ENCODE assay signal across 8 mouse cellular contexts in genomic region chr2:122631226-122631801, GRCm38 (mm10). TPM values are rescaled to one million over a fixed set of nuclear protein-coding genes. Genes with fewer than 3 reads are reported as not detected.
DNase-seq lines count a peak whose midpoint lies in the region; ATAC-seq and TF ChIP-seq lines count a peak whose summit lies in the region.

No protein-coding gene starts in this region.

- WGBS in forebrain, embryonic 14.5 days, result under 1% methylated on average over 49 of the region's 53 CpGs
- whole genome bisulfite sequencing in hindbrain, embryonic 14.5 days, result under 1% methylated on average over 53 of the region's 53 CpGs
- WGBS in liver, adult 2 months, result 1% methylated on average over 53 of the region's 53 CpGs
- whole genome bisulfite sequencing in midbrain, postnatal 0 days, result under 1% methylated on average over 51 of the region's 53 CpGs

- peak; percentile 54; the same call in 1 of the 2 replicates for ATAC-seq in forebrain, embryonic 14.5 days
- ATAC-seq in hindbrain, embryonic 14.5 days (ENCODE audit: low FRiP score), result peak; percentile 25
- peak; percentile 36 for ATAC-seq in midbrain, postnatal 0 days (ENCODE audit: low FRiP score)

- peaks cover 4% of the 10 kb centered on the region; the same call in 1 of the 2 replicates for H3K79me2 ChIP-seq in liver, adult 2 months (ENCODE audit: control insufficient read depth, insufficient read depth, low read length)

- H3K4me3 ChIP-seq in forebrain, embryonic 14.5 days (ENCODE audit: low read depth, low read length), result peak overlapping the region; percentile 99
- H3K4me3 ChIP-seq in hindbrain, embryonic 14.5 days (replicated peaks; ENCODE audit: low read length), result peak overlapping the region; percentile 100
- peak overlapping the region; percentile 92 for H3K4me3 ChIP-seq in liver, adult 2 months (ENCODE audit: insufficient read depth, low read depth, low read length)
- H3K4me3 ChIP-seq in midbrain, postnatal 0 days (ENCODE audit: low read depth, low read length), result peak overlapping the region; percentile 99

- H3K27me3 ChIP-seq in forebrain, embryonic 14.5 days (replicated peaks; ENCODE audit: control insufficient read depth, insufficient read depth, low read length), result no peaks in the 10 kb centered on the region
- no peaks in the 10 kb centered on the region for H3K27me3 ChIP-seq in hindbrain, embryonic 14.5 days (ENCODE audit: control insufficient read depth, insufficient read depth, low read length)
- no peaks in the 10 kb centered on the region for H3K27me3 ChIP-seq in liver, adult 2 months (ENCODE audit: control insufficient read depth, insufficient read depth, low read length)
- no peaks in the 10 kb centered on the region for H3K27me3 ChIP-seq in midbrain, postnatal 0 days (ENCODE audit: insufficient read depth, low read length)

- H3K27ac ChIP-seq in forebrain, embryonic 14.5 days (ENCODE audit: low read depth, low read length), result 0 out of 2 replicates have a peak overlapping the region, but pooled peaks have one; percentile 75
- H3K27ac ChIP-seq in hindbrain, embryonic 14.5 days, result peak overlapping the region; percentile 86; the same call in 1 of the 2 replicates
- no peak overlapping the region for H3K27ac ChIP-seq in liver, adult 2 months (replicated peaks; ENCODE audit: insufficient read depth, low read depth, low read length)
- peak overlapping the region; percentile 87 for H3K27ac ChIP-seq in midbrain, postnatal 0 days (ENCODE audit: low read depth, low read length)

- peaks cover 13% of the 10 kb centered on the region for H3K4me1 ChIP-seq in forebrain, embryonic 14.5 days (ENCODE audit: control insufficient read depth, insufficient read depth, low read length)
- H3K4me1 ChIP-seq in hindbrain, embryonic 14.5 days (replicated peaks; ENCODE audit: control insufficient read depth, insufficient read depth, low read length), result peaks cover 14% of the 10 kb centered on the region
- peaks cover 4% of the 10 kb centered on the region; the same call in 1 of the 2 replicates for H3K4me1 ChIP-seq in liver, adult 2 months (ENCODE audit: control insufficient read depth, insufficient read depth, low read length)
- 0 out of 2 replicates have a peak, but pooled peaks cover 2% of the 10 kb centered on the region for H3K4me1 ChIP-seq in midbrain, postnatal 0 days (ENCODE audit: insufficient read depth, low read length)

- TF ChIP-seq POLR2A in liver, adult 2 months (IDR thresholded peaks at IDR 0.05; ENCODE audit: extremely low read depth, insufficient read depth, low read length), result no peak

- H3K36me3 ChIP-seq in forebrain, embryonic 14.5 days (ENCODE audit: control insufficient read depth, insufficient read depth, low read length), result peaks cover 22% of the 10 kb centered on the region
- peaks cover 22% of the 10 kb centered on the region for H3K36me3 ChIP-seq in hindbrain, embryonic 14.5 days (replicated peaks; ENCODE audit: control insufficient read depth, insufficient read depth)
- peaks cover 8% of the 10 kb centered on the region; the same call in 1 of the 2 replicates for H3K36me3 ChIP-seq in liver, adult 2 months (ENCODE audit: control insufficient read depth, insufficient read depth, low read length)
- peaks cover 13% of the 10 kb centered on the region; the same call in 1 of the 2 replicates for H3K36me3 ChIP-seq in midbrain, postnatal 0 days (ENCODE audit: insufficient read depth, low read length)

- TF ChIP-seq CTCF in liver, adult 2 months (IDR thresholded peaks at IDR 0.05; ENCODE audit: low read depth, low read length), result peak; percentile 28
- TF ChIP-seq CTCF in midbrain, postnatal 0 days (IDR thresholded peaks at IDR 0.05), result peak; percentile 32; the same call in 1 of the 2 replicates

- no peaks in the 10 kb centered on the region for H3K9me3 ChIP-seq in forebrain, embryonic 14.5 days (replicated peaks; ENCODE audit: control insufficient read depth, low read length)
- no peaks in the 10 kb centered on the region for H3K9me3 ChIP-seq in hindbrain, embryonic 14.5 days (ENCODE audit: control insufficient read depth, low read length)
- no peaks in the 10 kb centered on the region for H3K9me3 ChIP-seq in midbrain, postnatal 0 days (ENCODE audit: low read length)

- peak overlapping the region; percentile 94 for H3K9ac ChIP-seq in forebrain, embryonic 14.5 days (ENCODE audit: low read length)
- H3K9ac ChIP-seq in hindbrain, embryonic 14.5 days, result peak overlapping the region; percentile 97
- peak overlapping the region; percentile 94 for H3K9ac ChIP-seq in liver, adult 2 months (ENCODE audit: low read depth, low read length)
- peak overlapping the region; percentile 89 for H3K9ac ChIP-seq in midbrain, postnatal 0 days (replicated peaks; ENCODE audit: low read length, poor library complexity, severe bottlenecking)

- DNase-seq in ovary, postnatal 14 days (ENCODE audit: low spot score), result peak; percentile 41
- DNase-seq in ovary, adult 18-20 months (ENCODE audit: low spot score), result no peak
- peak; percentile 21 for DNase-seq in c-Kit-positive CD71-positive TER-119-positive erythroid progenitor cells, embryonic 14.5 days (ENCODE audit: low spot score)
- peak; percentile 20 for DNase-seq in forebrain, embryonic 14.5 days (ENCODE audit: low spot score)
- no peak for DNase-seq in hindbrain, embryonic 14.5 days (ENCODE audit: low spot score)
- peak; percentile 55 for DNase-seq in liver, adult 2 months (ENCODE audit: extremely low read depth, low read depth, low spot score)
- peak; percentile 40 for DNase-seq in midbrain, postnatal 0 days (ENCODE audit: low spot score)
- DNase-seq in urinary bladder, postnatal 25 days (ENCODE audit: low spot score), result peak; percentile 57

- peak overlapping the region; percentile 95 for H3K4me2 ChIP-seq in forebrain, embryonic 14.5 days (ENCODE audit: low read length)
- peak overlapping the region; percentile 98 for H3K4me2 ChIP-seq in hindbrain, embryonic 14.5 days (replicated peaks)
- peak overlapping the region; percentile 98 for H3K4me2 ChIP-seq in midbrain, postnatal 0 days (ENCODE audit: low read depth, low read length, poor library complexity, severe bottlenecking)

RNA-seq across cellular contexts. Expression of gene AA467197, which starts 5.5 kb away (rescaled TPM):
- 0.36 TPM in 1 of 2 replicates, not detected in the other for polyA plus RNA-seq in forebrain, embryonic 14.5 days (2014; fragmentation: Nextera tagmentation; extraction: Ambion mirVana)
- polyA plus RNA-seq in hindbrain, embryonic 14.5 days (2014; fragmentation: Nextera tagmentation; extraction: Ambion mirVana), result 0.86 and 1.0 TPM in 2 replicates
- total RNA-seq in liver, adult 2 months (2014; rRNA removed), result not detected in 2 replicates
- not detected in 2 replicates for polyA plus RNA-seq in liver, adult 2 months (2012; rRNA removed)
- total RNA-seq in midbrain, postnatal 0 days (2014; rRNA removed), result 1.0 TPM in 1 of 2 replicates, not detected in the other
- 0.47 and 1.0 TPM in 2 replicates for polyA plus RNA-seq in midbrain, postnatal 0 days (2015; fragmentation: Nextera tagmentation; extraction: Ambion mirVana)

RNA-seq across cellular contexts. Expression of gene Gatm, which starts 20.2 kb away (rescaled TPM):
- polyA plus RNA-seq in forebrain, embryonic 14.5 days (2014; fragmentation: Nextera tagmentation; extraction: Ambion mirVana), result 26.1 and 32.5 TPM in 2 replicates
- polyA plus RNA-seq in hindbrain, embryonic 14.5 days (2014; fragmentation: Nextera tagmentation; extraction: Ambion mirVana), result 42.5 and 56.6 TPM in 2 replicates
- 11.9 and 13.6 TPM in 2 replicates for total RNA-seq in liver, adult 2 months (2014; rRNA removed)
- 3.2 and 9.9 TPM in 2 replicates for polyA plus RNA-seq in liver, adult 2 months (2012; rRNA removed)
- total RNA-seq in midbrain, postnatal 0 days (2014; rRNA removed), result 44.9 and 55.5 TPM in 2 replicates
- polyA plus RNA-seq in midbrain, postnatal 0 days (2015; fragmentation: Nextera tagmentation; extraction: Ambion mirVana), result 68.4 and 72.1 TPM in 2 replicates

Comparison
In these comparisons a context has a peak if more than half of its experiments do, and no peak if none do; other contexts are left out.
1. DNase-seq: peak in ovary, postnatal 14 days (single experiment), c-Kit-positive CD71-positive TER-119-positive erythroid progenitor cells, embryonic 14.5 days (single experiment), forebrain, embryonic 14.5 days (single experiment), liver, adult 2 months (single experiment), midbrain, postnatal 0 days (single experiment) and urinary bladder, postnatal 25 days (single experiment); none in ovary, adult 18-20 months (single experiment) and hindbrain, embryonic 14.5 days (single experiment).
2. Peak in every context shown above with its lines, with median percentiles within 50 percentile points of each other: ATAC-seq, H3K4me2 ChIP-seq, H3K4me3 ChIP-seq and H3K9ac ChIP-seq.